ENCODE assay signal across 23 mouse cellular contexts in genomic region chr17:44252653-44253052, GRCm38 (mm10).
DNase-seq lines count a peak whose midpoint lies in the region; ATAC-seq and TF ChIP-seq lines count a peak whose summit lies in the region.
"Had no signal": no experiment of that assay in that cellular context is flagged by ENCODE, and none has a peak within 500 bp of the region (broad histone marks: within the 10 kb centered on the region; RNA-seq: fewer than 3 reads in every experiment).

No protein-coding gene starts in this region.

- WGBS in heart, adult 2 months = 36% methylated on average over 3 of the region's 3 CpGs

- peak; percentile 70 for ATAC-seq in granulocyte monocyte progenitor cell, adult 5-6 weeks (replicated peaks; ENCODE audit: poor library complexity, severe bottlenecking)
- peak; percentile 38 for ATAC-seq in megakaryocyte progenitor cell, adult 5-6 weeks (replicated peaks; ENCODE audit: poor library complexity)
- ATAC-seq: forebrain, embryonic 14.5 days; forebrain, embryonic 16.5 days had no signal

- no peak for TF ChIP-seq POLR2A in heart, adult 2 months (IDR thresholded peaks at IDR 0.05; ENCODE audit: insufficient read depth, low read depth, low read length)

- TF ChIP-seq EP300 in heart, adult 2 months (IDR thresholded peaks at IDR 0.05; ENCODE audit: insufficient read depth, low read depth, low read length) = no peak

- intact Hi-C loops in heart, adult 2 months (cut with DNase I) = no loop called here

- no peaks in the 10 kb centered on the region for H3K79me2 ChIP-seq in heart, adult 2 months (replicated peaks; ENCODE audit: control insufficient read depth, insufficient read depth, low read length)

- TF ChIP-seq CTCF in heart, adult 2 months (IDR thresholded peaks at IDR 0.05) = no peak

- no peak overlapping the region for H3K4me3 ChIP-seq in heart, adult 2 months
- H3K4me3 ChIP-seq: embryonic facial prominence, embryonic 13.5 days; embryonic facial prominence, embryonic 15.5 days; erythroblast, embryonic 14.5 days; forebrain, embryonic 10.5 days; forebrain, embryonic 12.5 days had no signal

- peaks cover 10% of the 10 kb centered on the region for H3K4me1 ChIP-seq in heart, adult 2 months (ENCODE audit: control insufficient read depth, insufficient read depth, low read length)
- H3K4me1 ChIP-seq: forebrain, embryonic 10.5 days; forebrain, embryonic 12.5 days had no signal

- no peak overlapping the region for H3K27ac ChIP-seq in heart, adult 2 months
- H3K27ac ChIP-seq: embryonic facial prominence, embryonic 13.5 days; embryonic facial prominence, embryonic 15.5 days; forebrain, embryonic 10.5 days; forebrain, embryonic 12.5 days had no signal

- H3K36me3 ChIP-seq in heart, adult 2 months (ENCODE audit: control insufficient read depth, insufficient read depth, low read length) = peaks cover 14% of the 10 kb centered on the region; the same call in 1 of the 2 replicates
- H3K36me3 ChIP-seq: embryonic facial prominence, embryonic 13.5 days; embryonic facial prominence, embryonic 15.5 days; forebrain, embryonic 10.5 days; forebrain, embryonic 12.5 days had no signal

- H3K27me3 ChIP-seq in heart, adult 2 months (ENCODE audit: control insufficient read depth, insufficient read depth, low read length) = no peaks in the 10 kb centered on the region

- H3K9ac ChIP-seq in heart, adult 2 months (ENCODE audit: low read depth, low read length) = no peak overlapping the region
- H3K9ac ChIP-seq: embryonic facial prominence, embryonic 13.5 days; embryonic facial prominence, embryonic 15.5 days; forebrain, embryonic 12.5 days had no signal

- DNase-seq in MEL-GATA-1-ER (ENCODE audit: extremely low read depth, low read depth) = peak; percentile 79
- DNase-seq in layer of hippocampus, adult 11-12 months (ENCODE audit: low spot score) = no peak
- DNase-seq in heart, adult 2 months = no peak
- DNase-seq in embryo, embryonic 10 days (ENCODE audit: low spot score) = no peak
- DNase-seq: adrenal gland, adult 2 months; adrenal gland, postnatal 10 days; adrenal gland, postnatal 25 days; cerebellum, adult 11 months; cerebellum, adult 18-20 months; cerebellum, adult 8-10 months; cerebellum, adult 9-11 months; cerebellum, postnatal 14 days; cerebellum, postnatal 36 days; embryo, embryonic 11 days had no signal
